Mouse (Mus musculus): ENCODE measurements around the gene Gm28035. TPM values are rescaled to one million over a fixed set of nuclear protein-coding genes. Genes with fewer than 3 reads are reported as not detected.
A peak's percentile ranks its signal among the peaks of the same experiment; 100 is the strongest.

The Gm28035 gene
- polyA plus RNA-seq, 1 experiment from 2014 or later: 0.33 TPM

DNA sequence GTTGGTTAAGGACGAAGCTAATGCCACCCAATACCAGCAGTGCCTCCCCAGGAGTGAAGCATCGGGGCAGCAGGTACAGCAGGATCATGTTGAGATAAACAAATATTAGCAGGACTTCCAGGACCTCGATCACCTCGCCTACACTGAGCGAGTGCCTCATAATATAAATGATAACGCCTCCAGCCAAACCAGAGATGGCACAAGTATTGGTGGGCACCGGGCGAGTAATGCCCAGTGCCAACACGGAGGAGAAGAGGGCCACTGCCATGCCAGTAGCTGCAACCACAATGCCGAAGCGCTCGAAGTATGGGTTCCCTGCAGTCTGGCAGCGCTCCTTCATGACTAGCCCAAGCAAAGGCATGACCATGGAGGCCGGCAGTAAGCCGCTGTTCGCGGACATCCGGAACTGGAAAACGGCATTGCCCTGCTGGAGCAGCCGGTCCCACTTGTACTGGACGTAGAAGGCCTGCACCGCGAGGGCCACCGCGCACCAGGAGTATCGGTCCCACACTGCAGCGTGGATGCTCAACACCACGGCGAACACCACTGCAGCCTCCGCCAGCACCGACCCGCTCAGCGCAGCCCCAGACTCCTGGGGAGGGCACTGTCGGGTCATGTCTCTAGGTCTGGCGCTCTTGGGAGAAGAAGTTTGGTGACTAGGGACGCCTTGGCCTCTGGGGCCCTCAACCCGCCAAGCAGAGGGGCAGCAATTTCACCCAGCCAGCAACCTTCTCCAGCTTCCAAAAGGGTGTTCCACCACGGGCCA is 45.2 kb downstream of the Gm28035 start:
- peak overlapping the region; percentile 91 for H3K4me3 ChIP-seq
- no peaks in the 10 kb centered on the region for H3K36me3 ChIP-seq
- peak; percentile 45 for ATAC-seq (replicated peaks; ENCODE audit: insufficient number of reproducible peaks, insufficient read depth, low FRiP score, low read depth)
- H3K9me3 ChIP-seq (replicated peaks): no peaks in the 10 kb centered on the region
- H3K4me2 ChIP-seq: peak overlapping the region; percentile 85
- H3K27ac ChIP-seq: peak overlapping the region; percentile 67
- no peaks in the 10 kb centered on the region for H3K27me3 ChIP-seq
- H3K4me1 ChIP-seq (replicated peaks): peaks cover 19% of the 10 kb centered on the region
- peak overlapping the region; percentile 89 for H3K9ac ChIP-seq
- WGBS: 12% methylated on average over 38 of the region's 38 CpGs

DNA sequence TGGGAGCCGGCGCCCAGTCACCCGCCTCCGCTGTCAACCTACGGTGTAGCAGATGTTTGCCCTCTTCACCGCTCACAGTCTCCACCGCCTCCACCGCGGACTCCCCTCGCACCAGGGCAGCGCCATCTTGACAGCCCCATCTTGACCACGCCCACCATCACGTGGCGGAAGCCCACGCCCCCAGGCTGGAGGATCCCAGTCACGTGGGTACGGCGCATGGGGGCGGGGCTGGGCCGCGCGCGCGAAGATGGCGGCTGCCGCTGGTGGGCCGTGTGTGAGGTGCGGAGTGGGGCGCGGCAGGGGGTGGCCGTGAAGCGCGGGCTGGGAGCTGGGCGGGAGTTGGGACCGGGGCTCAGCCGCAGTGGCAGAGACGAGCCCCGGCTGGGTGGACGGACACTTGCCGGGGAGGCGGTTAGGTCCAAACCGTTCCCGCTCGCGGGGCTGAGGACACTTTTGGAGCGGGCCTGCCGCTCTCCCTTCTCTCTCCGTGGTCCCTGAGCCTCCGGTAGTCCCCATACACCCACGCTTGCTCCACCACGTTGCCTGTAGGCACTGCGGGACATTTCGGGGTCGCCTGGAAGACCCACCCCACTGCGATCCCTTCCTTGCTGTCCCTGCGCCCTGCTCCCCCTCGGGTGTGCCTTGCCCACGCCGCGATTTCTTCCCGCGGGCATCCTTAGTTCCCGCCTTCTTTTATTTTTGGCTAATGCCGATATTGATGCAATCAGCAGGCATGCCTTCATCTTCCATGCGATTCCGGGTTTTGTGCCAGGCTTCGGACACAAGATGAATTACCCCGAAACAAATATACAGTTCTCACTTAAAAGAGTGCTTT is 46.0 kb downstream of the Gm28035 start, which contains the start of the genes Dolk and Nup188:
Dolk (minus strand) TSS at position 143 of the 835 bp plus-strand sequence.
Nup188 (plus strand) TSS at position 206 of the 835 bp plus-strand sequence.
- ATAC-seq (replicated peaks; ENCODE audit: insufficient number of reproducible peaks, insufficient read depth, low FRiP score, low read depth): peak; percentile 96

DNA sequence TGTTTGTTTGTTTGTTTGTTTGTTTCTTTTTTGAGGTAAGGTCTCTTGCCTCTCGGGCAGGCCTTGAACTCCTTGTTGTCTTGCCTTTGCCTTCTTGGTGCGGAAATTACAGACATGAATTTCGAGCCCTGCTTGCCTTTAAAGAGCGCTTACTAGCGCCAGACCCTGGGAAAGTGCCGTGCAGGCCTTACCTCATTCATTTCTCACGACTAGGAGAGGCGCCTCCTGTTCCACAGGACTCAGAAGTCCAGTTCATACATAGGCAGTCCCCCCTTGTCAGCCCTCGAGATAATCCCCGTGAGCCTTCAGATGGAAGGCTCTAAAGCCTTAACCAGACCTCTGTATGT is 46.6 kb downstream of the Gm28035 start:
- H3K9ac ChIP-seq: peak overlapping the region; percentile 89
- H3K4me2 ChIP-seq: peak overlapping the region; percentile 85
- H3K4me1 ChIP-seq (replicated peaks): peaks cover 19% of the 10 kb centered on the region
- no peaks in the 10 kb centered on the region for H3K27me3 ChIP-seq
- ATAC-seq (replicated peaks; ENCODE audit: insufficient number of reproducible peaks, insufficient read depth, low FRiP score, low read depth): no peak
- WGBS: 0% methylated on average over 10 of the region's 10 CpGs
- no peaks in the 10 kb centered on the region for H3K36me3 ChIP-seq
- H3K9me3 ChIP-seq (replicated peaks): no peaks in the 10 kb centered on the region
- H3K27ac ChIP-seq: peak overlapping the region; percentile 76
- H3K4me3 ChIP-seq: peak overlapping the region; percentile 91

More for the DNA sequence above, 46.0 kb downstream of the Gm28035 start, which contains the start of the genes Dolk and Nup188:
- H3K27ac ChIP-seq: peak within 1 kb of the TSS; percentile 76
- H3K9ac ChIP-seq: peak within 1 kb of the TSS; percentile 89
- no peaks in the 10 kb centered on the region for H3K9me3 ChIP-seq (replicated peaks)
- no peaks in the 10 kb centered on the region for H3K27me3 ChIP-seq
- peak within 1 kb of the TSS; percentile 91 for H3K4me3 ChIP-seq
- H3K4me1 ChIP-seq (replicated peaks): peaks cover 19% of the 10 kb centered on the region
- WGBS: under 1% methylated on average over 68 of the region's 68 CpGs
- H3K4me2 ChIP-seq: peak within 1 kb of the TSS; percentile 85
- no peaks in the 10 kb centered on the region for H3K36me3 ChIP-seq

DNA sequence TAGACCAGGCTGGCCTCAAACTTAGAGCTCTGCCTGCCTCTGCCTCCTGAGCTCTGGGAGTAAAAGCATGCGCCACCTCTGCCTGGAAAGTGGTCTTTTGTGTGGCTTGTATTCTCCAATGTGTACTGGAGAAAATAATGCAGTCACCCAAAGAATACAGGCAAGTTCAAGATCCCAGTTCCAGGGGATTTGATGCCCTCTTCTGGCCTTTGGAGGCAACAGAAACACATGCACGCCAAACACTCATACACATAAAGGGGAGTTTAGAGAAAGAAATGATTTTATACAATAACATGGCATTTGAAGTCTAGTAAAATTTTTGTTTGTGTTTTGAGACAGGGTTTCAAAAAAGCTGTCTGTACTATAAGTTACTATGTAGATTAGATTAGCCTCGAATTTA is 59.2 kb downstream of the Gm28035 start:
- no peaks in the 10 kb centered on the region for H3K4me1 ChIP-seq (replicated peaks)
- no peak overlapping the region for H3K27ac ChIP-seq
- ATAC-seq (replicated peaks; ENCODE audit: insufficient number of reproducible peaks, insufficient read depth, low FRiP score, low read depth): no peak
- H3K9me3 ChIP-seq (replicated peaks): no peaks in the 10 kb centered on the region
- peaks cover 63% of the 10 kb centered on the region for H3K36me3 ChIP-seq
- no peaks in the 10 kb centered on the region for H3K27me3 ChIP-seq
- no peak overlapping the region for H3K9ac ChIP-seq
- 72% methylated on average over 3 of the region's 3 CpGs for WGBS
- no peak overlapping the region for H3K4me3 ChIP-seq
- no peak overlapping the region for H3K4me2 ChIP-seq

DNA sequence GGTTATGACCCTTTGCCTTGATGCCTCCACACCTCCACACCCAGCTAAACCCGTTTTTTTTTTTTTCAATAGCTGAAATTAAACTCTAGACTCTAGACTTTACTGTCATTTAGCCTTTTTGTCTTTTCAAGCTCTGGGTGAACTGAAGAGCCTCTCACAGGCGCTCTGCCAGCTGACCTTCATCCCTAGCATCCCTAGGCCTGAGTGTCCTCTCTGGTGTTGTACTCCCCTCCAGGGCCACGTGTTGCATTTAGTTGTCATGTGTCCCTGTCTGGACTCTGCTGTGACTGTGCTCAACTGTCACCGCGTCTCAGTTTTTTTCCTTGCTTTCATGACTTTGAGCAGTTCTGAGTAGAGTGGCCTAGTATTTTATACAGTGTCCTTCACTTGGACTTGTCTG is 59.6 kb downstream of the Gm28035 start:
- no peak overlapping the region for H3K4me3 ChIP-seq
- H3K4me1 ChIP-seq (replicated peaks): no peaks in the 10 kb centered on the region
- no peaks in the 10 kb centered on the region for H3K9me3 ChIP-seq (replicated peaks)
- ATAC-seq (replicated peaks; ENCODE audit: insufficient number of reproducible peaks, insufficient read depth, low FRiP score, low read depth): no peak
- no peak overlapping the region for H3K9ac ChIP-seq
- peaks cover 67% of the 10 kb centered on the region for H3K36me3 ChIP-seq
- no peaks in the 10 kb centered on the region for H3K27me3 ChIP-seq
- 85% methylated on average over 5 of the region's 5 CpGs for whole genome bisulfite sequencing
- no peak overlapping the region for H3K27ac ChIP-seq
- H3K4me2 ChIP-seq: no peak overlapping the region

DNA sequence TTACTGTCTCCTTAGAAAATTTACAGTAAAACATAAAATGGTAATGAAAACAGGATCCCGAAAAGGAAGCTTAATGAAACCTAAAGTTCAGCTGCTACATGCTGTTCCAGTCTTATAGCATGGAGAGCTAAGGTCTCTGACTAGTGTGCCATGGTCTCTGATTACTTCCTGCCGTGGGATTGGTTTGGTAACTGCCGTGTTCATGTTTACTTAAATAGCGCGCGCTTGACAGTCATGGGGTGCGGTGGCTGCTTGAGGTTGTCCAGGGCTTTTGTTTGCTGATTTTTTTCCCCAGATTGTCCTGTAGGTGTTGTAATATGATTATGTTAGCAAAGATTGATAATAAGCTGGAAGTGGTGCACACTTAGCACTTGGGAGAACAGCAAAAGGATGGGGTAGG is 65.7 kb downstream of the Gm28035 start:
- Histone ChIP-seq H3K4me3 (no peak overlapping the region), H3K27me3 (no peaks in the 10 kb centered on the region), H3K27ac (no peak overlapping the region), H3K4me2 (no peak overlapping the region), H3K9ac (no peak overlapping the region), H3K9me3 (replicated peaks) (no peaks in the 10 kb centered on the region), H3K4me1 (replicated peaks) (no peaks in the 10 kb centered on the region), H3K36me3 (peaks cover 87% of the 10 kb centered on the region)
- WGBS: 91% methylated on average over 7 of the region's 7 CpGs
- no peak for ATAC-seq (replicated peaks; ENCODE audit: insufficient number of reproducible peaks, insufficient read depth, low FRiP score, low read depth)

DNA sequence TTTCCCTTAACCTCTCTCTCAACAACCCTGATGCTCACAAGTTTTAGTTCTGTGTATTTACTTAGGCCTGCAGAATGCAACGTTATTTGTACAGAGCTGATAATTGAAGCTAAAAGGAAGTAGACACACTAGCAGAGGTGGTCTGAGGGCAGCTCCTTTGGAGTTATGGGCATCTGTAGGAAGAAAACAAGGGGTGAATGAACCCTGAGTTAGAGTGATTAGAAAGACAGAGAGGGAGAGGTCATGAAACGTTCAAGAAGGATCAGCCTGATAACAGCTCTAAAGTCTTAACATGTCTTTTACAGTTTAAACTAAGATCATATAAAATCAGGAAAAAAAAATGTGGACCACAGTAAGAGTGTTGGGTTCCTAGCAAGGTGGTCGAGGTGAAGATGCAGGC is 69.0 kb downstream of the Gm28035 start:
- no peak overlapping the region for H3K27ac ChIP-seq

DNA sequence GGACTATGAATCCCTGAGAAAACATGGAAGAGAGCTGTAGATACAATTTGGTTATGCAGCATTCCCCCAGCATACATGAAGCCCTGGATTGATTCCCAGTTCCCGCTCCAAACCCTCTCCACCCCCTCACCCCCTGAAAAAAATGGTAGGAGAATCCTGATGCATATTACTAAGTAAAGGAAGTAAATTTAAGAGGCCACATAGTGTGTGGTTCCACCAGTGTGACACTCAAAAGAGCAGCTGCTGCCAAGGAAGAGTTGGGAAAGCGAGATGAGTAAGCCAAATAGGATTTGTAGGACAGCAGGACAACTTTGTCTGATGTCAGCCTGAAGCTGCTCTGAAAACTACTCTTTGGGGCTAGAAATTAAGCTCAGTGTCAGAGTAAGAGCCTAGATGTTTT is 71.1 kb downstream of the Gm28035 start:
- Histone ChIP-seq H3K27me3 (no peaks in the 10 kb centered on the region), H3K9me3 (replicated peaks) (no peaks in the 10 kb centered on the region), H3K9ac (no peak overlapping the region), H3K27ac (no peak overlapping the region), H3K4me1 (replicated peaks) (no peaks in the 10 kb centered on the region), H3K4me3 (no peak overlapping the region), H3K36me3 (peaks cover 91% of the 10 kb centered on the region), H3K4me2 (no peak overlapping the region)
- no peak for ATAC-seq (replicated peaks; ENCODE audit: insufficient number of reproducible peaks, insufficient read depth, low FRiP score, low read depth)
- 94% methylated on average over 2 of the region's 2 CpGs for WGBS

More for the DNA sequence above, 69.0 kb downstream of the Gm28035 start:
- no peaks in the 10 kb centered on the region for H3K27me3 ChIP-seq
- ATAC-seq (replicated peaks; ENCODE audit: insufficient number of reproducible peaks, insufficient read depth, low FRiP score, low read depth): no peak
- WGBS: 81% methylated on average over 3 of the region's 3 CpGs
- H3K4me1 ChIP-seq (replicated peaks): no peaks in the 10 kb centered on the region
- H3K36me3 ChIP-seq: peaks cover 92% of the 10 kb centered on the region
- no peaks in the 10 kb centered on the region for H3K9me3 ChIP-seq (replicated peaks)
- no peak overlapping the region for H3K9ac ChIP-seq
- no peak overlapping the region for H3K4me3 ChIP-seq
- H3K4me2 ChIP-seq: no peak overlapping the region

DNA sequence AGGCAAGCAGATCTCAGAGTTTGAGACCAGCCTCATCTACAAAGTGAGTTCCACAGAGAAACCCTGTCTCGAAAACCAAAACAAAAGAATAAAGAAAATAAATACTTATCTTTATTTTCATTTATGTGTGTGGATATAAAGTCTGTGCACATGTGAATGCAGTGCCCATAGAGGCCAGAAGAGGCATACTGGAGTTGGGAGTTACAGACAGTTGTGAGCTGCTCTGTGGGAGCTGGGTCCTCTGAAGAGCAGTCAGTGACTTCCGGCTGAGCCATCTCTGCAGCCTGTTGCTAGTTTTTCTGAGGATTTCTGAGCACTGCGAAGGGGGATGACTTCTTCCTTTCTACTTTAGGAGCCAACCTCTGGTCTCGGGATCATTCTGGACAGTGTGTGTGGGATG is 75.8 kb downstream of the Gm28035 start:
- H3K9ac ChIP-seq: no peak overlapping the region
- no peak for ATAC-seq (replicated peaks; ENCODE audit: insufficient number of reproducible peaks, insufficient read depth, low FRiP score, low read depth)
- no peaks in the 10 kb centered on the region for H3K4me1 ChIP-seq (replicated peaks)
- no peaks in the 10 kb centered on the region for H3K27me3 ChIP-seq
- H3K27ac ChIP-seq: no peak overlapping the region
- peaks cover 82% of the 10 kb centered on the region for H3K36me3 ChIP-seq
- H3K4me3 ChIP-seq: no peak overlapping the region
- H3K4me2 ChIP-seq: no peak overlapping the region
- 92% methylated on average over 4 of the region's 4 CpGs for WGBS
- H3K9me3 ChIP-seq (replicated peaks): no peaks in the 10 kb centered on the region

DNA sequence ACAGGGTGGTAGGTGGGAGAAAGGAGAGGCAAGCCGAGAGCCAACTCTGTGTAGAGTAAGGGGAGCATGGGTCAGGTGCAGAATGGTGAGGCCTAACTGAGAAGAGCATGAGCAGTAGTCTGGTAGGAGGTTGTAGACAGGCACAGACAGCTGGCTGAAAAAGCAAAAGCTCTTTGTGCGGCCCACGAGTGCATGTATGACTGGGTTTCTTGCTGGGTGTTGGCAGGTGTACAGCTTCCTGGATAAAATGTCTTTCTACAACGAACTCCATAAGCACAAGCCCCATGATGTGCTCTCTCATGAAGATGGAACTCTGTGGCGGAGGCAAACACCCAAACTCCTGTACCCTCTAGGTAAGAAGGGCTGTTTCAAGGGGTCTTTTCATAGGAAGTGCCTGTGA is 76.6 kb downstream of the Gm28035 start:
- no peaks in the 10 kb centered on the region for H3K27me3 ChIP-seq
- H3K4me2 ChIP-seq: no peak overlapping the region
- H3K36me3 ChIP-seq: peaks cover 84% of the 10 kb centered on the region
- 93% methylated on average over 5 of the region's 5 CpGs for WGBS
- no peak overlapping the region for H3K27ac ChIP-seq
- ATAC-seq (replicated peaks; ENCODE audit: insufficient number of reproducible peaks, insufficient read depth, low FRiP score, low read depth): no peak
- H3K4me3 ChIP-seq: no peak overlapping the region
- no peaks in the 10 kb centered on the region for H3K4me1 ChIP-seq (replicated peaks)
- H3K9ac ChIP-seq: no peak overlapping the region
- H3K9me3 ChIP-seq (replicated peaks): no peaks in the 10 kb centered on the region

DNA sequence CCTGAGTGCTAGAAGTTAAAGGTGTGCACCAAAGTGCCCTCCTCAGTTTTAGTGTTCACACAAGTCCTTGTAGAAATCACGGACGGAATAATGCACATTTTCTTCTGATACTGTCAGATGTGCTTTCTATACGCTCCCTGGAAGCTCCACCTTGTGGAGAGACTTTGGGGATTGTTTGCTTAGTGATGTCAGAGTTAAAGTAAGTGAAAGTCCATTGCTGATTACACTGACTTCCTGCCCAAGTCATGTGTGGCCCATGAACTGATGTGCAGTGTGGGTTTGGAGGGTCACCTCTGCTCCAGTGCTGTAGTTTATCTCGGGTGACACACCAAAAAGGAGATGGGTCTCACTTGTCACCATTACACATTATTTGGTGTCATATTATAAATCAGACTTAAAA is 78.9 kb downstream of the Gm28035 start:
- Histone ChIP-seq H3K27ac (no peak overlapping the region), H3K36me3 (peaks cover 84% of the 10 kb centered on the region), H3K27me3 (no peaks in the 10 kb centered on the region), H3K9me3 (replicated peaks) (no peaks in the 10 kb centered on the region), H3K4me1 (replicated peaks) (no peaks in the 10 kb centered on the region), H3K4me3 (no peak overlapping the region), H3K4me2 (no peak overlapping the region), H3K9ac (no peak overlapping the region)
- no peak for ATAC-seq (replicated peaks; ENCODE audit: insufficient number of reproducible peaks, insufficient read depth, low FRiP score, low read depth)
- 78% methylated on average over 4 of the region's 4 CpGs for WGBS
